Mouse (Mus musculus): ENCODE measurements around the gene Golga5.
"Not testable (repeated sequence)": the region's sequence is repeated elsewhere in the genome, so short reads cannot be mapped to it uniquely, and the experiment has no call there.

The Golga5 gene

DNA sequence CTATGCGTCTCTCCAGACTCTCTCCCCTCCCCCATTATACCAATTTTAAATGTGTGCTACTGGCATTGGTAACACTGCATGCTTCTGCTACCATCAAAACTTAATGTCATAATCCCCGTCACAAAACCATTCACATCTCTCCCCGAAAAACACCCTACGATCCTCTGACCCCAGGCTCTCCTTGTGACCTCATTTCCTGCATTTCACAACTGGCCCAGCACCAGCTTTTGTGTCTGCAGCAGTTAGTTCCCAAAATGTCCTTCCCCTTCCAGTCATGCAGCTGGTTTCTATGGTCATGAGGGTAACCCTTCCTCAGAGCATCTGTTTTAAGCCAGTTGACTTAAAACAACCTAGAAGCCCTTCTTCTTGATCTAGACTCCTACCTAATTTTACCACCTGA, 23.5 kb upstream of the Golga5 start:
- no peak for DNase-seq (ENCODE audit: low read depth, low spot score)

DNA sequence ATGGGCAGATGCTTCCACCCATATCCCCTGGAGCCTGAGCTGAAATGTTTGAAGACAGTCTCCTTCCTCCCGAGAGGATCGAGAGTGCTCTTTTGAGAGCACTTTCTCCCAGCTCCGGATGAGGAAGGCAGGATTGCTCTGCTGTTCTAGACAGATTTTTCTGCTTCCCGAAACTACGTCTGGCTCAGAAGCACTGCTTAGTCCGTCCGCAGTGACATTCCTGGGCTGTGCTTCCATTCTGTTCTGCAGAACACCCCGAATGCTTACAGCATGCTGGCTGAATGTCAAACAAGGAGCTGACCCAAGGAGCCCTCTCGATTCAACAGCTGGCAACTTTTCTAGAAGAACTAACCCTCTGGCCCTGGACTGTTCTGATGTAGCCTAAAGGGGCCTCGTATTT, 18.5 kb upstream of the Golga5 start:
- no peak for DNase-seq (ENCODE audit: low read depth, low spot score)

DNA sequence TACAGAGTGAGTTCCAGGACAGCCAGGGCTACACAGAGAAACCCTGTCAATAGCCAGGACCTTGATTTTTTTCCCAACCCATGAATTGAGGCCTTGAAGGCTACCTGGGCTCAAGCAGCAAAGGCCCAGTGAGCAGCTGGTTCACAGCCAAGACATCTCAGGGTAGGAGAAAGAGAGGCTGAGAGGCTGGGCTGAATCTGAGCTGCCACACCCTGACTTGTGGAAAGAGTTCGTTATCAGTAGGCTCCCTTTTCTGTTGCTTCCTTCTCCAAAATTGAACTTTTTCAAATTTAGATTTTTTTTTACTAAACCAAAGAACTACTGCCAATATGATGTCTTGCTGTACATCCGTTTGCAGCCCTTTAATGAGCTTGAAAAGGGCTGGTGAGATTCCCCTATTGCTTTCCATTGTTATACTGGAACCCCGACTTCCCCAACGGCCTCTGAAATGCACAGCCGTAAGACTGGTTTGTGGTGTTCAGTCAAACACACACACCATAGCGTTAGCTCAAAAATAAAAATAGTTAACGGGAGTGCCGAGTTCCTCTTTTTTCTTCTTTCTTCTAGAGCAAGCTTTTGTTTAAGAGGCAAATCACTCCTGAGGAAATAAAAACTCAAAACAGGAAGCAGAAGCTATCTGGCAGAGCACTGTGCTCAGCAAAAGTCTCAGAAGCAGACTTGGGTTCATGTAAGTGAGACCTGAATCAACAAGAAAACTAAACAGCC, 17.6 kb upstream of the Golga5 start:
- DNase-seq (ENCODE audit: low read depth, low spot score): no peak

DNA sequence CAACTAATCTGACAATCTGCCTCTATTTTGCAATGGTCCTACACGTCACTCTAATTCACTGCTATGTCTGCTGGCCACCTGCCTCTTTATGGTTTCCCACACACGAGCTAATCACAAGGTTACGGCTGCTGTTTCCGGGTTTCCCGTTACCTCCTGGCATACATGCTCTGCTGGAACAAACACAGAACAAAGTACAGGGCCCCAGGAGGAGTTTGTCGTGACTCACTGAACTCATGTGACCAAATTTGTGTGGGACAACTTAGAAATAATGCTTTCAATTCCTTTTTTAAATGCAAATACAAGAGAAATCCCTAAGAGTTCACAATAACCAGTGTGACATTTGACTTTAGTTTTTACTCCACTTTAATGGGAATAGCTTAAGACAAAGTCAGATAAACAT, 15.4 kb upstream of the Golga5 start:
- no peak for DNase-seq (ENCODE audit: low read depth, low spot score)

DNA sequence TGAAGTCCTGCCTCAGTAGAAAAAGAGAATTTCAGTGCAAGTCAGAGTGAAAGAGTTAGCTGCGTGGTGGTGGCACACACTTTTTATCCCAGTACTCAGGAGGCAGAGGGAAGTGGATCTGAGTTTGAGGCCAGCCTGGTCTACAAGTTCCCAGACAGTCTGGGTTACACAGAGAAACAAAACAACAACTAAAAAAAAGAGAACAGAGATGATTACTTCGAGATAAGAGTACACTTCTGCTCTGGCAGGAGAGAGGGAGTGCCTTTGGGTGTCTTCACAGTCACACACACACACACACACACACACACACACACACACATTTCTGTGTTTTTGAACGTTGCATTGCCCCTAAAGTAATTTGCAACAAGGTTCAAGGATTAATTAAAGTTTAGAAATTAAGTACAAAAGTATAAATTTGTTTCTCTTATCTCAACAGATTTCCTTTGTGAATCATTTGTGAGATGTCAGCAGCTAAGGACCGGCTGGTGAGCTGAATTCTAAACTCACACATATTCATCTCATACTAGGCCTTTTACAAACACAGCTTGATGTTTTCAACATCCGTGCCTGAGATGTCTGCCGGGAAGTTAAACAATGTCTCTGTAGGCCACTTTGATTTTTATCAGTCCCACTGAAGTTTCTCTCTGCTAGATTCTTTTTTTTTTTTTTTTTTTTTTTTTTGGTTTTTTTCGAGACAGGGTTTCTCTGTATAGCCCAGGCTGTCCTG, 12.3 kb upstream of the Golga5 start:
- DNase-seq (ENCODE audit: low read depth, low spot score): no peak

DNA sequence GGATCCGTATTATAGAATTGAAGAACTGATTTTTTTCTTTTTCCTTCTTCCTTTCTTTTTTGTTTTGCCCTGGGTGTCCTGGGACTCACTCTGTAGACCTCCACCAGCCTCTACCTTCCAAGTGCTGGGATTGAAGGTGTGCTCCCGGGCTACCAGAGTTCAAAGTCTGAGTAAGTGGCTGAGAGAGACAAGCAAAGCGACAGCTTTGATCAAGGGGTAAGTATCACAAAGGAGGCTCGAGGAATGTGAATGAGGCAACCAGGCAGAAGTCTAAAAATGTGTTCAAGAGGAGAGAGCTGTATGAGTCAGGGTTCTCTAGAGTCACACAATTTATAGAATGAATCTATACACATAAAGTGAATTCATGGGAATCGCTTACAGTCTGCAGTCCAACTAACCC, 8.9 kb upstream of the Golga5 start:
- no peak for DNase-seq (ENCODE audit: low read depth, low spot score)

DNA sequence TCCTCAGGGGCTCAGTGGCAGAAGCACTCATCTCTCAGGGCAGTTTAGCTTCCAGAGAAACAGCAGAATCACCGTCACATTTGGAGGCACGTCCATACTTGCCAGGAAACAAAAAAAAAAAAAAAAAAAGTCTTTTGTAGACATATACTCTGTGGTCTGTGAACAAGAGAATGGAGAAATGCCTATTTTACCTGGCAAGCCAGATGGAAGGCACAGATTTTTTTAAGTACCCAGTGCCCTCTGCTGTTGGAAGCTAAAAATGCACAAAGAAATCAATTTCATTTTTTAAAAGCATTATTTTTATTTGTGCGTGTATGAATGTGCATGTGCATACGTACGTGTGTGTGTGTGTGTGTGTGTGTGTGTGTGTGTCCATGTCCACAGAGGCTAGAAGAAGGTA, 7.8 kb upstream of the Golga5 start:
- DNase-seq (ENCODE audit: low read depth, low spot score): no peak

DNA sequence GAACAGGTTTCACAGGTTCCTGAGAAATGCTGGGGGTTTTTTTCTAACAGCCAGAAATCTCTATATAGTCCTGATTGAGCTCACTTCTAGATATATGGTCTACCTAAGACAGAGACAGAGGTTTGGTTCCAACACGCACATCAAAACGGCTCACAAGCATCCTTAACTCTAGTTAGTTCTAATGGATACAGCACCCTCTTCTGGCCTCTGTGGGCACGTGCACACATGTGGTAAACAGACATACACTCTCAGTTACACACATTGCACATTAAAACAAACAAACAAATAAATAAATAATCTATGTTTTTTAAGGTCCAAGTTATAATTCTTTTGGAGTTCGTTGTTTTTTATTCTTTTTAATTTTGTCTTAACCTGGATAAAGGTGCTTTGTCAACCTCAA, 4.3 kb upstream of the Golga5 start:
- DNase-seq (ENCODE audit: low read depth, low spot score): peak; percentile 64

DNA sequence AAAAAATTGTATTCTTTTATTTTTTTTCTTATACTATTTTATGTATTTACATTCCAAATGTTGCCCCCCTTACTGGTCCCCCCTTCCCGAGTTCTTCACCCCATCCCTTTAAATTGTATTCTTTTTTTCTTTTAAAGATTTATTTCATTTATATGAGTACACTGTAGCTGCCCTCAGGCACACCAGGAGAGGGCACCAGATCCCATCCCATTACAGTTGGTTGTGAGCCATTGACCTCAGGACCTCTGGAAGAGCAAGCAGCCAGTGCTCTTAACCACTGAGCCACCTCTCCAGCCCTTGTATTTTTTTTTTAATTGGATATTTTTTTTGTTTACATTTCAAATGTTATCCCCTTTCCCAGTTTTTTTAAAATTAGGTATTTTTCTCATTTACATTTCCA, 799 bp upstream of the Golga5 start:
- DNase-seq (ENCODE audit: low read depth, low spot score): peak; percentile 33

DNA sequence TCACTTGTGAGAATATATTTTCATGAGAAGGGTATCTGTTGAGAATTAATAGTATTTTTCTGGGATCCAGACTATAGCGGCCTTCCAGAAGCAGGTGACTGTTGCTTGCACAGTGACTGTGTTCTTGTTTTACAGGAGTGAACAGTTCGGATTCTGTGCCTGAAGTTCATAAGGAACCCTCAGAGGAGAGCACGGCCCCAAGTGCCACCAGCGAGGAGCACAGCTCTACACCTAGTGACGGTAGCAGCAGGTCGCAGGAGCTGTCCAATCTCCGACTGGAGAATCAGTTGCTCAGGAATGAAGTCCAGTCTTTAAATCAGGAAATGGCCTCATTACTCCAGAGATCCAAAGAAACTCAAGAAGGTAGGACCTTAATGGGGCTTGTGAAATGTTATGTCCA, 5.5 kb downstream of the Golga5 start:
- no peak for DNase-seq (ENCODE audit: low read depth, low spot score)

DNA sequence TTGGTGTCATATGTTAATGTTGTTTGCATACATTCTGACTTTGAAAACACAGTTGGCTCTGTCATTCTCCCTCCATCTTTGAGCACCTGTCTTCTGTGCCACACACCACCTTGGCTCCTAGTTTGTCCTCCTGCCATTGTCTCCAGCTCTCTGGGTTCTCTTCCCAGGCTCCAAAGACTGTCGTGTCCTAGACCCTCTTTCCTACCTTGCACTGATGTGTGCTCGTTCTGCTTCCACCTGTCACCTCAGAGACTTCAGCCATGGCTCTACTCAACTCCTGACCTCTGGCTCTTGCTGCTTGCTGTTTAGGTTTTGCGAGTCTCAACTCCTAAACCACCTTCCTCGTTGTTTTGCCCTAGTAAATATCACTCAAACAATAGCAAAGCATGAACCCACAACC, 11.5 kb downstream of the Golga5 start:
- DNase-seq (ENCODE audit: low read depth, low spot score): no peak

DNA sequence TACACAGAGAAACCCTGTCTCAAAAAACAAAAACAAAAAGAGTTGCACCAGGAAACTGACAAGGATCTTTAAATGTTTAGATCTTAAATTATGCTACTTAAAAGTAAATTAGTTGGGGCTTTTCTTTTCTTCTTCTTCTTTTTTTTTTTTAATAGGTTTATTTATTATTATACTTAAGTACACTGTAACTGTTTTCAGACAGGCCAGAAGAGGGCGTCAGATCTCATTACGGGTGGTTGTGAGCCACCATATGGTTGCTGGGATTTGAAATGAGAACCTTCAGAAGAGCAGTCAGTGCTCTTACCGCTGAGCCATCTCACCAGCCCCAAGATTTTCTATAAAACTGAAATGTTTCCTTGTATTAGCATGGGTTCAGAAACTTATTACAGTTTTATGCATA, 16.0 kb downstream of the Golga5 start:
- DNase-seq (ENCODE audit: low read depth, low spot score): peak; percentile 42

DNA sequence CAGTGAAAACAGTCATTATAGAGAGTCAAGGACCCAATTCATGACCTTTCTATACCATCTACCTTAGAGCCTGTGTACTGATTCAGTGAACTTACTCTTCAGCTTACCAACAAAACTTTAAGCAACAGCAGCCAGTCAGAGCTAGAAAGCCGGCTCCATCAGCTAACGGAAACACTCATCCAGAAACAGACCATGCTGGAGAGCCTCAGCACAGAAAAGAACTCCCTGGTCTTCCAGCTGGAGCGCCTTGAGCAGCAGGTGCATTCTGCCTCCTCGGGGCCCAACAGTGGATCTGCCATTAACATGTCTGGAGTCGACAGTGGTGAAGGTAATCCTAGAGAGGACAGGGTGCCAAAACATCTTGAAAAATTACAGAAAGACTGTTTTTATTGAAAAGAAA, 23.0 kb downstream of the Golga5 start:
- no peak for DNase-seq (ENCODE audit: low read depth, low spot score)

DNA sequence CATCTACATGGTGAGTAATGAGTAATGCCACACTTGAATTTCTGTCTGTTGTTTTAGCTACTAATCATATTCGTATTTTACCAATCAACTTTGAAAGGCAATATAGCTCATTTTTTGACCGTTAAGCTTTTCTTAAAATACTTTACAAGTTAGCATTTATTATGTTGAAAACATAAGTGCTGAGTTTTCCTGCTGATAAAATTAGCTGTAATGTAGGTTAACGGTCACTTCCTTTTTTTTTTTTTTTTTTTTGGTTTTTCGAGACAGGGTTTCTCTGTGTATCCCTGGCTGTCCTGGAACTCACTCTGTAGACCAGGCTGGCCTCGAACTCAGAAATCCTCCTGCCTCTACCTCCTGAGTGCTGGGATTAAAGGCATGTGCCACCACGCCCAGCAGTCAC, 26.8 kb downstream of the Golga5 start:
- DNase-seq (ENCODE audit: low read depth, low spot score): not testable (repeated sequence)

DNA sequence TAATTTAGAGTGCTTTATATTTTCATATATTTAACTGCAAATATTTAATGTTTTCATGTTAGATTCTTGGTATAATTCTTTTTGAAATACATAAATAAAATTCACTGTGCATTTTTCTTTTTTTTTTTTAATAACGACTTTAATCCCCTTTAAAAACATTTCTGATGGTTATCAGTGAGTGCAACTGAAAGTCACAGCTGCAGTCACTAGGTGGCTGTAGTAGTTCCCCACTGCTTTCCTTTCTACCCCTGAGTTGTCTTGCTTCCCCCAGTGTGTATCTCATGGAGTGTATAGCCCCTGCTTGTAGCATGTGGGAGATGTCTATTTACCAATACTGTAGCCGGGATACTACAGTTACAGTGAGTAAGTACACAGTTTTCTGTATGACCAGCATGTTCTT, 29.0 kb downstream of the Golga5 start:
- DNase-seq (ENCODE audit: low read depth, low spot score): no peak

DNA sequence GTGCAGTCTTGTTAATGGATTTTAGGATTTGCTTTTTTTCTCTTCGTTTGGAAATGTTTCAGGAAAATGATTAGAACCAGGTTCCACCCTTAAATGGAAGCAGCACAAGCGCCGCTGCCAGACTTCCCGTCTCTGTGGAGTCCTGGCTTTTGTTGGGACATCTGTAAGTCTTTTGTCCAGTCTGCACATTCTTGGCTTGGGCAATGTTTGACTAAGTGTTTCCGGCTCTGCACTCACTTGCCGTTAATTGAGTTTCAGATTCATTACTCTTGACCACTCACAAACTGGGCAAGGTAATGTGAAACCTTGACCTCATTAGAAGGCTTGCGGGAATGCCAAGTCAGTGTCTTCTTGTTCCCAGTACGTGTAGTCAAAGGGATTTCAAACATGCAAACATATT, 29.8 kb downstream of the Golga5 start:
- no peak for DNase-seq (ENCODE audit: low read depth, low spot score)

DNA sequence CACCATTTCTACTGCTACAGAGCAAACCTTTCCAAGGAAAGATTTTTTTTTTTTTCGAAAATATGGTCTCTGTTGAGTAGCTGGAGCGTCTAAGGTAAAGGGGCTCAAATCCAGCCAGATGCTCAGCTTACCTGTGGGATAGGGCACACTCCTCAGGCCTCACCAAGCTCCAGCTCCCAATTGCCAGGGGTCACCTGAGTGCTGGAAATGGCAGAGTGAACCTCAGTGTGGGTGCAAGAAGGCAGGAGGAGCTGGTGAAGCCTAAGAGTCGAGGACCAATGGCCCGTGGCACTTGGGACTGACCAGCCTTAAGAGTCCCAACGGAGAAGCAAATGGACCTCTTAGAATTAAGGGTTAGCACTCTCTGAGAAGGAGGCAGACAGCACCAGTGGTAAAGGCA, 30.3 kb downstream of the Golga5 start:
- no peak for DNase-seq (ENCODE audit: low read depth, low spot score)

DNA sequence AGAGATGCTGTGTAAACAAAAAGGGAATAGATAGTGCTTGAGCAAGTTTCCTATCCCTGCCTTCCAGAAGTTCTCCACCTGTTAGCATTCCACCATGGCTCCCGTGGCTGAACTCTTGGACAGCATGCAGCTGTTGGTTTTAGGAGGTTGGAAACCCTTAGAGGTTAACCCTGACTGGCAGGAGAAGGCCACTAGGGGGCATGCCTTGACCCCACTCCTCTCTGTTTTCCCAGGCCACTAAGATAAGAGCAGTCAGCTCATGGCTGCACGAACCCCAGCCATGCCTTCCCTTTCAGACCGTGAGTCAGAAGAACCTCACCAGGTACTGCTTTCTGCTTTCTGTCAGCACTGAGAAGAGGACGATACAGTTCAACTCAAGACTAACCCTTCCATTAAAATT, 30.8 kb downstream of the Golga5 start:
- peak; percentile 83 for DNase-seq (ENCODE audit: low read depth, low spot score)

DNA sequence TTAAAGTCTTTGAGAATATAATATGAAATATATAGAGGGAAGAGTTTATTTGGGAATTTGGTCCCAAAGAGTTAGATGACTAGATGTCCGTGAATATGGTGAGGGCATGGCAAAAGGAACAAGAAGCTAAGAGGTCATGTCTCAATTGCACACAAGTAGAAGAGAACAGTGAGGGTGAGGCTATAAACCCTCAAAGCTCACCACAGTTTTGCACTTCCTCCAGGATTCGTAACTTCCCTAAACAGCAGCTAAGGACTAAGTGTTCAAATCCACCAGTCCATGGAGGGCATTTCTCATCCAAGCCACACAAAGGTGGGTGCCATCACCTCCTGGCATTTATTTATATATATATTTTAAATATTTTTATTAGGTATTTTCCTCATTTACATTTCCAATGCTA, 32.1 kb downstream of the Golga5 start:
- DNase-seq (ENCODE audit: low read depth, low spot score): no peak

DNA sequence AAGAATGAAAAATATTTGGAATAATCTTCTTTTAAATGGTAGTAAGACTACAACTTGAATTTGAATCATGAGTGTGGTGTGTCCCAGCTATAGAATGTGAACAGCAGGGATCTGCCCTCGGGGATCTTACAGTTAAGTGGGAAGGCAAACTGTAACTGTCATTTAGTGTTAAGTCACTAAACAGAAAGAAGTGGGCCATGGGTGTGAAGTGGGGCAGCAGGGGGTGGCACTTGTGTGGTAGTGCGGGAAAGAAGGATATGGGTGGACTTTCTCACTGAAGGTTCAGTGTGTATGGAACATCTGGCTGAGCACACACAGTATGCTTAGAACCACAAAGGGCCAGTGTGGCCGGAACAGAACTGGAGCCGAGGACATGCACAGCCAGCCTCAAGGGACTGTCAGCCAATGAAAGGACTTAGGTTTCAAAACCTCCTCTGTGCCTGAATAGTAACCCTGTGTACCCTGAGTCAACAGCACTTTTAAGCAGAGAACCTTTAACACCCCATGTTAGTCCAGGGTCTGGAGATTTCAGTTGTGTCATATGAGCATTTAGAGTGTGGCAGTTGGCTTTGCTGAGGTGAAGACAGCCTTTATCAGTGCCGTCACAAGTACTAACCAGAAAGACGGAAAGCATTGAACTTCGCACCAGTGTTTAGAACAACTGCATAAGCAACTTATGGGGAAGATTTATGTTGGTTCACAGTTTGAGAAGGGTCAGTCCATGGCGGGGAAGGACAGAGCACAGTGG, 33.1 kb downstream of the Golga5 start:
- DNase-seq (ENCODE audit: low read depth, low spot score): no peak

DNA sequence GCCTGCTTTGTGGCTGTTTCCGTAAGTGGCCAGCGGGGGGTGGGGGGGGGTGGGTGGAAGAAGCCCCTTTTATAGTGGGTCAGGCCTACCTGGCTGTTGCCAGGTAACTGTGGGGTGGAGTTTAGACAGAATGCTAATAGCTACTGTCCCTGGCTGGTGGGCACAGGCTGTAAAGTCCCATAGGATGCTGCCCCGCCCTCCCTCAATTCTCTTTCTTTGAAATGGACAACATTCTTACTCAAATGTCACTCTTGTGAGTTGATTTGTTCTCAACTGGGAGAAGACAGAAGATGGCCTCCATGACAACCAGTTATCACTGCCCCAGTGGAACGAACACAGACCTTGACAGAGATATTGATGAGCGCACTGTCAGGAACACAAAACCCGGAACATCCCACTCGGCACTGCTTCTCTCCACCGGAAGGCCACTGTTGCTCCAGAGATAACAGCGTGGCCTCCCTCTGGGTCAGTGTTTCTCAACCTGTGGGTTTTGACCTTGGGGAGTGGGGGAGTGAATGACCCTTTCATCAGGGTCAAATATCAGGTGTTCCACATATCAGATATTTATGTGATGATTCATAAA, 36.3 kb downstream of the Golga5 start:
- peak; percentile 78 for DNase-seq (ENCODE audit: low read depth, low spot score)

DNA sequence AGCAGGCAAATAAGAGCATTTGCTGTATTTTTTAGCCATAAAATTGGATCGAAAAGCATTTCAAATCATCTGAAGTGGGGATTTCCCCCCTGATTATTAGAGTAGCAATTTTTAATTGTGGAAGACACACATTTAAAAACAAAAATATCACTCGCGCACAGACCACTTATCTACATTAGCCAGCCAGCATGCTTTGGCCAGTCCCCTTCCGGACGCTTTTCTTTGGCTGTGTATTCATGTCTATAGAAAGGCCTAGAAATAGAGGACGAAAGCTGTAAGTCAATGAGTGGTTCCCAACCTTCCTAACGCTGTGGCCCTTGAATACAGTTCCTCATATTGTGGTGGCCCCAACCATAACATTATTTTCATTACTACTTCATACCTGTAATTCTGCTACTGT, 37.0 kb downstream of the Golga5 start:
- DNase-seq (ENCODE audit: low read depth, low spot score): no peak
